Mouse (Mus musculus): ENCODE measurements at regions not wholly inside any gene's neighbourhood (a gene's known extent, or its start where the extent isn't known, plus 50 kb on each side); places are given as distances from the start of the nearest gene placed in this dataset.

DNA sequence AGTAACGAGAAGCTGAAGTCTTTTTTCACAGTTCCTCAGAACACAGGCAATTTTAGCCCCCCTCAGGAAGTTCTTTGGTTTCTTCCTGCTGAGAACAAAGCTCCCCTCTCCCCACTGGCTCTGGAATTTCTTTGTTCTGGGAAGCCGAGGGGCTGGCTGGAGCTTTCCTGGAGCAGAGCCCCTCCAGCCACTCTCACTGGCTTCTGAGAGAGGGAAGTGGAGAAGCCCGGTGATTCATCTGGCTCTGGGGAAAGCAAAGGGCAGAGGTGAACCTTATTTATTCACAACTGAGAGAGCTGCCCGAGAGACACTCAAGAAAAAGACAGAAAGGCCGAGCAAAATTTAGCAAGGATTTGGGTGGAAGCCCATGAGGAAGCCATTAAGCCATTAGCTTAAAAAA is 63.9 kb downstream of the Ddx3x start:
- peak; percentile 89 for DNase-seq (ENCODE audit: low read depth, low spot score)

GRCm38 (mm10) chrX:13345126-13345525 is 64.4 kb downstream of the Ddx3x start:
- DNase-seq (ENCODE audit: low read depth, low spot score), result peak; percentile 31

DNA sequence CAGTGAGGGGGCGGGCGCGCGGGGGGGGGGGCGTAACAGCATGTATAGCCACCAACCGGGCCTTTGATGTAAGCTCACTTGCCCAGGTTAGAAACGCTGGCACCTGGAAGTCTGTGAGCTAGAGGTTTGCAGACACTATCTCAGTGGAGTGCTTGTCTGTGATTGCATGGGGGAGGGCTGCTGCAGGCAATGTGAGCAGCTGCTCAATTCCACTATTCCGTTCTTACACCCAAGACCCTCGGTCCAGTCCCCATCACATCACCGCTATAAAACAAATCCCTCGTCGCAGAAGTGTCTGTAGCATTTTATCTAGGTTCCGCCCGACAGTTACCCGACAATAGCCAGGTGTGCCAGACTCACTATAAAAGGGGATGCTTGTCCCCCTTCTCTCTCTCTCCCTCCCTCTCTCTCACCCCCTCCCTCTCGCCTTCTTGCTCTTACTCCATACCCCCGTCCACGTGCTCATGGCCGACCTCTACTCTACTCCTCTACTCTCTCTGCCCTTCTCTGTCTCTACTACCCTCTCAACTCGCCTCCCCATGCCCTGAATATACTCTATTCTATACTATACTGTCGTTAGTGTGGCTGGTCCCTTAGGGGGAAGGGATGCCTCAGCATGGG is 65.4 kb downstream of the Ddx3x start:
- peak; percentile 43 for DNase-seq (ENCODE audit: low read depth, low spot score)

DNA sequence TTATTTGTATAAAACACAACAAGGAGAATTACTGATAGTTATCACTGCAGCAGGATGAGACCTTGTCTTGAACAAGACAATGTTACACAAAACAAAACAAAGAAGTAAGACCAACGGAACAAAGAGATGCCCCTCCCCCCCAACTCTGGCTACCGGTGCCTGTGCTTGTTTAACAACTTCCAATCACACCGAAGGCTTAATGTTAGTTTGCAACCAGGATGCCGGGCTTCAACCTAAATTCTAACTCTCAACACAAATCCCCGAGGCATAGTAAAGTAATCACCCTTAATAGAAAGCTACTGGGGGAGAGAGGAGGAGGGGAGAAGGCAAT is 65.9 kb downstream of the Ddx3x start:
- no peak for DNase-seq (ENCODE audit: low read depth, low spot score)

DNA sequence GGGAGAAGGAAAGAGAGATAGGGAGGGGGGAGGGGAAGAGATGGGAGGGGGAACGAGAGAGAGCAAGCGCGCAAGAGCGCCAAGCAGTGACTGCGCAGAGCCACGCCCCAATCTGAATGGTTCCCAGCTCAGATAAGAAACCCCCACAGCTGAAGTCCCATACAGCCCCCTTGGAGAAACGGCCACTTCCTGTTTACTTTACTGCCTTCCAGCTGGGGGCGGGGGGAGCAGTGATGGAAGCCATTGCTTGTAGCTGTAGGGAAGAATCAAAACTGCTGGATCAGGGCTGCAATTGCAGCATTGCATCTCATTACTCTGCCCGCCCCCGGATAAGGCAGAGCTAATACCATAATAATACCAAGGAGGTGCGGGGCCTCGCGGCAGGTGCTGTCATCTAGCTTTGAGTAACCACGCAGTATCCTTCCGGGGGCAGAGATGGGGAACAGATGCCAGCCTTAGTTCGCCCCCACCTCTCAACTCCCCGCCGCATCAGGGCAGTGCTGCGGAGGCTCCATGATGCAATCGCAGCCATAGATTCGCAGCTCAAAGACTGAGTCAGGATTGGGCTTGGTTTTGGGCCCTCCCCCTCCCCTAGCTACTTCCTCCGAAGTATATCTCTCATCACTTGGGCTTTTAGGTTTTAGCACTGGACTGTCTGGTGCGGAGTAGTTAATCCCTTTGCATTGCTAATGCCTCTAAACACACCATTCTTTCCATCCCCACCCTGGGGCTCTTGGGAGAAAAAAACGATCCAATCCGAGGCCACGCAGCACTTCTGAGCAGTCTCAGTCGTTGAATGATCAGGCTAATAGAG is 66.5 kb downstream of the Ddx3x start:
- DNase-seq (ENCODE audit: low read depth, low spot score), result peak; percentile 96

- DNase-seq (ENCODE audit: low read depth, low spot score), result no peak
Observed at GRCm38 (mm10) chrX:13348415-13348814, 67.6 kb downstream of the Ddx3x start.

DNA sequence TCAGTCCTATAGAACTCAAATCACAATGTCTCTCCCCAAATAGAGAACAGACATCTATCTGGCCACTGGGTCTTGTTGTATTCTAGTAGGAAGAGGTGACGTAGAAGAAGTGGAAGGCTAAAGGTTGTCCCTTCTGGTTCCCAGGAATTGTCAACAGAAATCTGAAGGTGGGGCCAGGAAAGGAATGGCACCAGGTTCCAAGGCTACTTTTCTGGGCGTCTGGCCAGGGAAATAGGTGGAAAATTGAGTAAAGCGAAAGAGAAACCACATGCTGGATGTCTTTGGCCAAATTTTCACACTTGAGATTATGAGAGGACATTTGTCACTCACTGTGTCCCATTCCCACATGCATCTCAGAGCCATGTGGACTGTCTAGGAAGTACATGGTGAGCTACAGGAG is 69.7 kb downstream of the Ddx3x start:
- no peak for DNase-seq (ENCODE audit: low read depth, low spot score)

GRCm38 (mm10) chrX:13357149-13357783 is 76.5 kb downstream of the Ddx3x start:
- no peak for DNase-seq (ENCODE audit: low read depth, low spot score)

GRCm38 (mm10) chrX:13357973-13358372 is 77.2 kb downstream of the Ddx3x start:
- no peak for DNase-seq (ENCODE audit: low read depth, low spot score)

- no peak for DNase-seq (ENCODE audit: low read depth, low spot score)
Observed at GRCm38 (mm10) chrX:13360436-13360835, 79.7 kb downstream of the Ddx3x start.

GRCm38 (mm10) chrX:13370319-13370718 is 89.5 kb downstream of the Ddx3x start:
- no peak for DNase-seq (ENCODE audit: low read depth, low spot score)

GRCm38 (mm10) chrX:13372752-13373151 is 92.0 kb downstream of the Ddx3x start:
- no peak for DNase-seq (ENCODE audit: low read depth, low spot score)

DNA sequence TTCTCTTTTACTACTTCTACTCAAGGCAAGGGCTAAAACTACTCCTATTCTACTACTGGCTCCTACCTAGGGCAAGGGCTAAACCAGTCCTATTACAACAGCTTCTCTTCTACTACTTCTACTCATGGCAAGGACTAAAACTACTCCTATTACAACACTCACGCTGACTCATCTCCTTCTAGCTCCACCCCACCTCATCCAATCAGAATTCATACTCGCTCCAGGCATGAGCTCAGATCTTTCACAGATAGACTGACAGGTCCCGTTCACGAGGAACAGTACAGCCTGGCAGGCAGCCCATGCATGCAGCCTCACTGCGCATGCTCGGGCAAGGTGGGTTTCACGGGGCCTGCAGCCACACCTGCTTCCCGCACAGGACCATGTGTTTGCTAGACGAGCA is 79.6 kb upstream of the Nyx start:
- peak; percentile 31 for DNase-seq (ENCODE audit: low read depth, low spot score)

- no peak for DNase-seq (ENCODE audit: low read depth, low spot score)
Observed at GRCm38 (mm10) chrX:13398466-13398865, 67.4 kb upstream of the Nyx start.

DNA sequence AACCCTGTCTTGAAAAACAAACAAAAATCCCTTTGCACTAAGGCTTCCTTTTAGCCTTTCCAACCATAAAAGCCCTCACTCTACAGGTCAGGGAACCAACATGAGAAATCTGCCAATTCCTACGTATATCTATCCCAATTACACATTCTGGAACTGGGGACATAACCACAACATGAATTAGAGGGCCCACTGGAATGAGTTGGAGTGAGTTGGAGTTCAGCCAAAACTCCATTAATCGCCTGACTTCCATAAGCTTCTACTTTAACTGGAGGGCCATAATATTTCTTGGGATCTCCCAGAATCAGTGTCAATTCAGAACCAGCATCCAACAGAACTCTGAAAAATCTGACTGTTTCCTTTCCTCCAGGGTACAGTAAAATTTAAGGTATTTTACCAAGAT is 53.2 kb upstream of the Nyx start:
- no peak for DNase-seq (ENCODE audit: low read depth, low spot score)

DNA sequence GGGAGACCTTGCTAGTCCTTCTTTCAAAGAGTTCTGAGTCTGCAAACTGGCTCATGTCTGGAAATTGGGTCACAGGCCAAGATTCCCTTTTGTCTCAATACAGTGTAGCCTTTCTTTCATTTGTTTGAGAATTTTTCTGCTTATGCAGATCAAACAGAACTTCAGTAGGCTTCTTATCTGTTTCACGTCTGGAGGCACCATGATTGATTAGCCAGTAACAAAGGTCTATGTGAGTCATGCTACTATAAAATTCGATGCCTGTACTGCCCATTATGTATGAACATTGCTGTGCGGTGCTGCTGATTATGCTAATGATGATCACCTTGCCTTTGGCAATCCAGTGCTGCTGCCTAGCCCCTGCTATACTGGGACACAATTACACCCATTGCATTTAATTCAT is 52.8 kb upstream of the Nyx start:
- DNase-seq (ENCODE audit: low read depth, low spot score), result no peak

All from R1 (cell line).